8 mouse cellular contexts compared by ENCODE assay signal in the genomic region with DNA sequence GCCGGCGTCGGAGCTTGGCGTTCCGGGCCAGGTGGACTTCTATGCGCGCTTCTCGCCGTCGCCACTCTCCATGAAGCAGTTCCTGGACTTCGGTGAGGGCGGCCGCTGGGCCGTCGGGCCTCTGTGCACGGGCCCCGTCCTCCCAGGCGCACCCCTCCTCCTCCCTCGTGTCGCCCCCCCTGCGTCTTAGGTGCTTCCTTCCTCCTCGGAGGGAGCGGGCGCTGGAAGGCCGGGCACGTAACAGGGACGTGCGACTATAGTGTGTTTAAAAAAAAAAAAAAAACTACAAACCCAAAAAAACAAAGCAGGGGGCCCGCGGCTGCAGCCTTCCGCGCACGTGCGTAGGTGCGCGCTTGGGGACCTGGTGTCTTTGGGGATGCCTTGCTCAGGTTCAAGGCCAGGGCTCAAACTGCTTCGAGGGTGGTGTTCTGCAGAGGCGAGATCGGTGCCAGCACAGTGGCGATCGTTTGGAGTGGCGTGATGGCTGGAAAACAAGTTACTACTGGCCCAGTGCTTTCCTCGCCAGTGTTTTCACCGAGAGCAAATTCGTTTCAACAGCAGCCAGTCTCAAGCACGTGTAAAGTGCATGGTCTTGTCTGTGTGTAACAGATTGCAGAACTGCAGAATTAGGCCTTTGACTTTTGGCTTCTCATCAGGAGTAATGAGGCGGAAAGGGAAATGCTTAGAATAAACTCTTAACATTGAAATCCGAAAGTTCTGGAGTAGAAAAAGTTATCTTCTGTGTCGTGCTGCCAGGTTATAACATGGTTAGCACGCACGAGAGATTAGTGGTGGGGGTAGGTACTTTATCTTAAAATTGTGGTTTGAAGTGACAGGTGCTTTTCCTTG. TPM values are rescaled to one million over a fixed set of nuclear protein-coding genes. Genes with fewer than 3 reads are reported as not detected.
DNase-seq lines count a peak whose midpoint lies in the region; ATAC-seq and TF ChIP-seq lines count a peak whose summit lies in the region.

No protein-coding gene starts in this region.

- no peaks in the 10 kb centered on the region for H3K36me3 ChIP-seq in testis, adult 2 months (ENCODE audit: control insufficient read depth, insufficient read depth, low read length)
- H3K36me3 ChIP-seq in intestine, postnatal 0 days (ENCODE audit: control insufficient read depth, insufficient read depth) = no peaks in the 10 kb centered on the region
- H3K36me3 ChIP-seq in liver, embryonic 11.5 days (ENCODE audit: control insufficient read depth, insufficient read depth, low read length) = peaks cover 9% of the 10 kb centered on the region; the same call in 1 of the 2 replicates
- H3K36me3 ChIP-seq in neural tube, embryonic 13.5 days = no peaks in the 10 kb centered on the region

- peak overlapping the region; percentile 76 for H3K4me3 ChIP-seq in testis, adult 2 months (ENCODE audit: control insufficient read depth, low read depth, low read length)
- peak overlapping the region; percentile 78 for H3K4me3 ChIP-seq in intestine, postnatal 0 days (ENCODE audit: low read depth, low read length)
- peak overlapping the region; percentile 88 for H3K4me3 ChIP-seq in liver, embryonic 11.5 days (ENCODE audit: low read depth, low read length)
- peak overlapping the region; percentile 77 for H3K4me3 ChIP-seq in neural tube, embryonic 13.5 days

- H3K4me1 ChIP-seq in testis, adult 2 months (ENCODE audit: control insufficient read depth, insufficient read depth, low read length) = peaks cover 3% of the 10 kb centered on the region
- no peaks in the 10 kb centered on the region for H3K4me1 ChIP-seq in intestine, postnatal 0 days (replicated peaks; ENCODE audit: control insufficient read depth, insufficient read depth, low read length)
- H3K4me1 ChIP-seq in liver, embryonic 11.5 days (replicated peaks; ENCODE audit: control insufficient read depth, insufficient read depth, low read length) = peaks cover 31% of the 10 kb centered on the region
- peaks cover 14% of the 10 kb centered on the region for H3K4me1 ChIP-seq in neural tube, embryonic 13.5 days (replicated peaks)

- peak; percentile 62 for ATAC-seq in intestine, postnatal 0 days
- peak; percentile 42 for ATAC-seq in liver, embryonic 11.5 days (replicated peaks; ENCODE audit: low FRiP score)
- ATAC-seq in neural tube, embryonic 13.5 days (ENCODE audit: low read depth) = peak; percentile 7; the same call in 1 of the 2 replicates

- H3K9me3 ChIP-seq in intestine, postnatal 0 days (ENCODE audit: control insufficient read depth) = no peaks in the 10 kb centered on the region
- H3K9me3 ChIP-seq in liver, embryonic 11.5 days (ENCODE audit: control insufficient read depth, low read length) = no peaks in the 10 kb centered on the region
- H3K9me3 ChIP-seq in neural tube, embryonic 13.5 days = no peaks in the 10 kb centered on the region

- H3K4me2 ChIP-seq in intestine, postnatal 0 days (replicated peaks; ENCODE audit: low read depth) = peak overlapping the region; percentile 90
- peak overlapping the region; percentile 93 for H3K4me2 ChIP-seq in liver, embryonic 11.5 days
- peak overlapping the region; percentile 90 for H3K4me2 ChIP-seq in neural tube, embryonic 13.5 days

- no peak; the same call in 1 of the 2 replicates for TF ChIP-seq POLR2A in testis, adult 2 months (IDR thresholded peaks at IDR 0.05; ENCODE audit: control insufficient read depth, low read depth, low read length)

- H3K27me3 ChIP-seq in testis, adult 2 months (ENCODE audit: control insufficient read depth, insufficient read depth, low read length) = no peaks in the 10 kb centered on the region
- no peaks in the 10 kb centered on the region for H3K27me3 ChIP-seq in intestine, postnatal 0 days (replicated peaks; ENCODE audit: control insufficient read depth, insufficient read depth, low read length)
- H3K27me3 ChIP-seq in liver, embryonic 11.5 days (replicated peaks; ENCODE audit: control insufficient read depth, insufficient read depth, low read length) = no peaks in the 10 kb centered on the region
- peaks cover 9% of the 10 kb centered on the region for H3K27me3 ChIP-seq in neural tube, embryonic 13.5 days

- DNase-seq in testis, postnatal 14 days (ENCODE audit: low spot score) = no peak
- peak; percentile 49 to 62 for DNase-seq in cerebellum, postnatal 10 days
- peak; percentile 63 for DNase-seq in gonadal fat pad, adult 2 months (ENCODE audit: low read depth)
- DNase-seq in liver, embryonic 11.5 days (ENCODE audit: low spot score) = peak; percentile 66
- peak; percentile 80 for DNase-seq in thymus, postnatal 4 days

- peak overlapping the region; percentile 86 for H3K9ac ChIP-seq in intestine, postnatal 0 days (ENCODE audit: low read depth, low read length)
- peak overlapping the region; percentile 95 for H3K9ac ChIP-seq in liver, embryonic 11.5 days (ENCODE audit: low read depth, low read length)
- peak overlapping the region; percentile 83 for H3K9ac ChIP-seq in neural tube, embryonic 13.5 days

- no peak for TF ChIP-seq CTCF in testis, adult 2 months (IDR thresholded peaks at IDR 0.05; ENCODE audit: control insufficient read depth, insufficient read depth, insufficient replicate concordance, low read depth, low read length)
- no peak for TF ChIP-seq CTCF in intestine, postnatal 0 days (IDR thresholded peaks at IDR 0.05; ENCODE audit: low read depth)

- no peak overlapping the region for H3K27ac ChIP-seq in testis, adult 2 months (ENCODE audit: control insufficient read depth, insufficient read depth, low read depth, low read length)
- peak overlapping the region; percentile 95 for H3K27ac ChIP-seq in intestine, postnatal 0 days (ENCODE audit: low read depth, low read length)
- H3K27ac ChIP-seq in liver, embryonic 11.5 days (ENCODE audit: low read depth, low read length) = peak overlapping the region; percentile 98
- peak overlapping the region; percentile 80 for H3K27ac ChIP-seq in neural tube, embryonic 13.5 days (replicated peaks)

- 2% methylated on average over 51 of the region's 51 CpGs for WGBS in intestine, postnatal 0 days
- WGBS in liver, embryonic 11.5 days = 2% methylated on average over 50 of the region's 51 CpGs
- whole genome bisulfite sequencing in neural tube, embryonic 13.5 days = 3% methylated on average over 51 of the region's 51 CpGs

RNA-seq across cellular contexts. Expression of gene Pdk1, which starts 0.7 kb away (rescaled TPM):
- 4.2 and 5.4 TPM in 2 replicates for polyA plus RNA-seq in testis, adult 2 months (2012; rRNA removed)
- polyA plus RNA-seq in gonadal fat pad, adult 2 months (2012; rRNA removed) = 28.1 and 38.4 TPM in 2 replicates
- polyA plus RNA-seq in intestine, postnatal 0 days (2015; fragmentation: Nextera tagmentation; extraction: Ambion mirVana) = 14.3 and 16.4 TPM in 2 replicates
- polyA plus RNA-seq in liver, embryonic 11.5 days (2014; fragmentation: Nextera tagmentation; extraction: Ambion mirVana) = 133 and 144 TPM in 2 replicates
- 12.0 and 13.7 TPM in 2 replicates for polyA plus RNA-seq in neural tube, embryonic 13.5 days (2015; fragmentation: Nextera tagmentation; extraction: Ambion mirVana)

Comparison
In these comparisons a context has a peak if more than half of its experiments do, and no peak if none do; other contexts are left out.
1. ATAC-seq: peak in every context shown above with its lines; median percentile 62 in intestine, postnatal 0 days; 42 in liver, embryonic 11.5 days; 7 in neural tube, embryonic 13.5 days.